Mouse (Mus musculus) C2C12 (cell line): ENCODE data around the gene Gm20715. TPM values are rescaled to one million over a fixed set of nuclear protein-coding genes. Genes with fewer than 3 reads are reported as not detected.

ENCODE experiments used
- H3K27me3 ChIP-seq: one replicate; pipeline ENCODE4 v1.6.1; 2011; ENCODE audit not compliant: control insufficient read depth, insufficient read depth, insufficient read length
- H3K36me3 ChIP-seq: one replicate; pipeline ENCODE4 v1.6.1; 2011; ENCODE audit not compliant: control insufficient read depth, insufficient read depth
- H3K4me3 ChIP-seq: one replicate; pipeline ENCODE4 v1.5.1; 2011; ENCODE audit warnings: mild to moderate bottlenecking, control low read depth; ENCODE audit not compliant: poor library complexity, insufficient read depth, severe bottlenecking
- H3K79me2 ChIP-seq: one replicate; pipeline ENCODE4 v1.6.1; 2011; ENCODE audit not compliant: control insufficient read depth, insufficient read depth
- H3K79me3 ChIP-seq: one replicate; pipeline ENCODE4 v1.6.1; 2011; ENCODE audit warnings: low read depth, control low read depth
- H3ac ChIP-seq: one replicate; pipeline ENCODE3; 2011; ENCODE audit warnings: low read depth; ENCODE audit not compliant: control insufficient read depth, insufficient read length
- CEBPB ChIP-seq: IDR thresholded peaks from one replicate; pipeline ENCODE4 v1.6.1; 2011; ENCODE audit warnings: low read depth, mild to moderate bottlenecking, control low read depth, moderate library complexity
- CTCF ChIP-seq: IDR thresholded peaks from one replicate; pipeline ENCODE4 v1.5.1; 2011; ENCODE audit not compliant: control insufficient read depth, insufficient read depth, insufficient read length
- FOSL1 ChIP-seq: IDR thresholded peaks from one replicate; pipeline ENCODE4 v1.8.0; 2011; ENCODE audit warnings: mild to moderate bottlenecking, low read length; ENCODE audit not compliant: poor library complexity, insufficient read depth, severe bottlenecking
- MAX ChIP-seq: IDR thresholded peaks from one replicate; pipeline ENCODE4 v1.6.1; 2011; ENCODE audit warnings: mild to moderate bottlenecking, control low read depth
- MYOD1 ChIP-seq: IDR thresholded peaks from one replicate; pipeline ENCODE4 v1.6.1; 2011; ENCODE audit warnings: low read depth; ENCODE audit not compliant: control insufficient read depth, insufficient read length
- MYOG ChIP-seq: IDR thresholded peaks from one replicate; pipeline ENCODE4 v1.6.1; 2011; ENCODE audit not compliant: control insufficient read depth, insufficient read length; ENCODE audit errors: extremely low read depth
- USF1 ChIP-seq: IDR thresholded peaks from one replicate; pipeline ENCODE4 v1.6.1; 2011; ENCODE audit warnings: low read depth, mild to moderate bottlenecking, control low read depth, moderate library complexity
- long read RNA-seq, 2 experiments: library from polyadenylated mRNA; unstranded; transcript quantifications; one replicate each; pipeline ENCODE4 v2.0.0; 2019 to 2020
- polyA plus RNA-seq: library from polyadenylated mRNA; unstranded; fragments of >200 nt; fragmentation: generic; extraction: Trizol; gene quantifications from one replicate; pipeline ENCODE4 v1.2.1, GENCODE M21; 2012; ENCODE audit warnings: missing spikeins

Gm20715 gene
- polyA plus RNA-seq: not detected
- long read RNA-seq, experiment 1: 0 reads
- long read RNA-seq, experiment 2: 0 reads

DNA sequence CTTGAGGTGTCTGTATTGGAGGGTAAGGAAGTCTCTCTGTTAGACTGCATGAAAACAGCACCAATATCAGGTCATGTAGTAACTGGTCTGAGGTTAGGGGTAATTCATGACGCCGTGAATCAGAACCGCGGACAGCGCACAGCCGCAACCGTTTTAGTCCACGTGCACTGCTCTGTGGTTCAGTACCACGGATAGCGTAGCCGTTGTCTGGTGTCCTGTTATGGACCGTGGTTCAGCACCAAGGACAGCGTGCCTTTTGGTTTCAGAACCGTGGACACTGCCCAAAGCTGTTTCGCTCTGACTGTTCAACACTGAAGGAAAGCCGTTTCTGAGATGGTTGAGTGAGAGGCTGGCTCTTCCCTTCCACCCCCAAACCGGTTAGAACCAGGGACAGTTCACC, at the start of gene Gm20715:
Gene Gm20715 (plus strand): TSS at position 235 of the 400 bp plus-strand sequence.
- H3K4me3 ChIP-seq: no peak within 1 kb of the TSS
- no peak within 1 kb of the TSS for H3ac ChIP-seq
- no peaks in the 10 kb centered on the region for H3K36me3 ChIP-seq
- TF ChIP-seq MAX (peak; percentile 100), USF1 (peak; percentile 55), CTCF (no peak), MYOD1 (peak; percentile 10)
- no peaks in the 10 kb centered on the region for H3K27me3 ChIP-seq
- H3K79me3 ChIP-seq: no peaks in the 10 kb centered on the region
- no peaks in the 10 kb centered on the region for H3K79me2 ChIP-seq

DNA sequence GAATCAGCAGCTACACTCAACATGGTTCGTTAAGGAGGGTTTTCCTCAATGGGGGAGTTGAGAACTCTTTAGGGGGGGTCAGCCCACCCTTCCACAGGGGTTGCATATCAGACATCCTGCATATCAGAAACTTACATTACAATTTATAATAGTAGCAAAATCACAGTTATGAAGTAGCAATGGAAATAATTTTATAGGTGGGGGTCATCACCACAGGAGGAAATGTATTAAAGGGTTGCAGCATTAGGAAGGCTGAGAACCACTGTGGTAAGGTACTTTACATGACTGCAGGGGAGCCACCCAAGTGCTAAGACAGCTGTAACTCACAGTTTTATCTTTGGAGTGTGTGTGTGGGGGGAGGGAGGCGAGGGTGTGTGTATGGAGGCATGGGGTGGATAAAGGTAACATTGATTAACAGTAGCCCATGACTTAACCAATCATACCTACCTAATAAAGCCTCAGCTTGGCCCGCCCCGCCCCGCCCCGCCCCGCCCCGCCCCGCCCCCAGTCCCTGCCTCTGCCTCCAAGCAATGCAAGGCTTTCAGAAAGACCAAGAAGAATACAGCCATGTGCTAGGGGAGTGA, 49.5 kb upstream of the Gm20715 start:
- no peak for TF ChIP-seq MYOG
- TF ChIP-seq FOSL1: no peak
- TF ChIP-seq MAX: no peak
- Histone ChIP-seq H3K79me2 (no peaks in the 10 kb centered on the region), H3ac (no peak overlapping the region), H3K79me3 (peaks cover 2% of the 10 kb centered on the region), H3K4me3 (no peak overlapping the region), H3K36me3 (no peaks in the 10 kb centered on the region), H3K27me3 (peaks cover 3% of the 10 kb centered on the region)

DNA sequence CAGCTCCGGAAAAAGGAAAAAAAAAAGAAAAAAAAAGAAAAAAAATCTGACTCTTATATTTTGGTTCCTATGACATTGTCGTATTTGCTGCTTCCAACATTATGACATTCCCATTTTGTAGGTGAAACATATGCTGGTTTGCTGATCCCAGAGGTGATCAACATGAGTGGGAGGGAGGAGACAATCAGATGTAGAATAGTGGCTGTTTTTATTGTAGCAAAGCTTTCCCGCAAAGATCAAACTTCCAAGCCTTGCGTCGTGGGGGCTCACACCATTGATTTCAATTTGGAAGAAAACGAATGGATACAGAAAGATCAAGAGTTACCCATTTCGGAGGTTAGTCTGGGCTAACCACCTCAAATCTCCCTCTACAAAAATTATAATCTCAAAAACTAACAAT, 48.3 kb upstream of the Gm20715 start:
- Histone ChIP-seq H3ac (no peak overlapping the region), H3K79me3 (peaks cover 3% of the 10 kb centered on the region), H3K4me3 (no peak overlapping the region), H3K36me3 (no peaks in the 10 kb centered on the region), H3K79me2 (no peaks in the 10 kb centered on the region), H3K27me3 (peaks cover 3% of the 10 kb centered on the region)
- TF ChIP-seq CEBPB (no peak), USF1 (no peak), CTCF (no peak), MYOG (no peak), FOSL1 (no peak), MYOD1 (no peak), MAX (no peak)

DNA sequence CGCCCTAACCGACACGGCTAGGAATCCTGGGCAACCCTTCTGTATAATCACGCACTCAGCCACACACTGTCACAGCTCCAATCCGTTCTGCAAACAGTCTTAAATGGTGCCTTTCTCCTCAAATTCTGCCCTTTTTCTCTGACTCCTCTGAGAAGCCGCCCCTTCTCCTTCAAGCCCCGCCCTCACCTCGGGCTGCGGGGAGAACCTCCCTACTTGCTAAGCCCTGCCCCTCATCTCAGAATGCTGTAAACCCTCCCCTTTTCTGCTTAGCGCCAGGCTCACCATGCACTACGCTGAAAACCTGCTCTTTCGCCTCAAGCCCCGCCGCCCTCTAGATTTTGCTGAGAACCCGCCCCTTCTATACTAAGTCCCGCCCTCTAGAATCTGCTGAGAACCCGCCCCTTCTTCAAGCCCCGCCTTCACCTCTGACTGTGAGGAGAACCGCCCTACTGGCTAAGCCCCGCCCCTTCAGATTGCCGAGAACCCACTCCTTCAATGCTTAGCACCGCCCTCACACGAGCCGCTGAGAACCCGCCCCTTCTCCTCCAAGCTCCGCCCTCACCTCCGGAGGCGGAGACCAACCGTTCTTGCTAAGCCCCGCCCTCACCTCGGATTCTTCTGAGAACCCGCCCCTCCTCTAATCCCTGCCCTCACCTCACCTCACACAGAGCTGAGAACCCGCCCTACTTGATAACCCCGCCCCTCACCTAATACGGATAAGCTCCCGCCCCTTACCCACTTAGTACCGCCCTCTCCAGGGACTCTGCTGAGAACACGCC, 47.6 kb upstream of the Gm20715 start:
- Histone ChIP-seq H3K79me3 (peaks cover 3% of the 10 kb centered on the region), H3K27me3 (peaks cover under 1% of the 10 kb centered on the region), H3K79me2 (no peaks in the 10 kb centered on the region)

DNA sequence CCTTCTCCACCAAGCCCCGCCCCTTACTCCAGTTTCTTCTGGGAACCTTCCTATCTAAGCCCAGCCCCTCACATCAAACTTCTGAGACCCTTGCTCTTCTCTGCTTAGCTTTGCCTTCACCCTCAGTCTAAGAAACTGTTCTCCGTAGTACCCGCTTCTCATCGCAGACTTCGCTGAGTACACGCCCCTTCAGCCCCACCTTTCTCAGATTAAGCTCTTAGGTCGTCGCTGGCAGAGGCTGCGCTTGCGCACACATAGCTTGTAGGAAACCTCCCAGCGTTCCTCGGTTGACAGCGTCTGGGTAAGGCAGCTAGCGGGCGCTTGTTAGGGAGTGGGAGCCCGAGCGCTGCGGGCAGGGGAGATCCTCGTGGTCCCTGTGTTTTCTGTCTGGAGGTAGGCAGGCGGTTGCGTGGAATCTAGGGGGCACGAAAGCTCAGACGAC, 47.0 kb upstream of the Gm20715 start, which contains the start of gene Zfp78:
Gene Zfp78 (plus strand): TSS at position 234 of the 442 bp plus-strand sequence.
- Histone ChIP-seq H3ac (peak within 1 kb of the TSS; percentile 87), H3K79me3 (peaks cover 3% of the 10 kb centered on the region), H3K4me3 (peak within 1 kb of the TSS; percentile 36), H3K36me3 (no peaks in the 10 kb centered on the region), H3K79me2 (no peaks in the 10 kb centered on the region), H3K27me3 (no peaks in the 10 kb centered on the region)
- no peak for TF ChIP-seq MYOG
- no peak for TF ChIP-seq CEBPB
- TF ChIP-seq MYOD1: no peak
- no peak for TF ChIP-seq CTCF
- no peak for TF ChIP-seq USF1
- no peak for TF ChIP-seq MAX
- TF ChIP-seq FOSL1: no peak

More for the DNA sequence above, 47.6 kb upstream of the Gm20715 start:
- Histone ChIP-seq H3ac (peak overlapping the region; percentile 47), H3K36me3 (no peaks in the 10 kb centered on the region), H3K4me3 (peak overlapping the region; percentile 36)
- no peak for TF ChIP-seq MAX

DNA sequence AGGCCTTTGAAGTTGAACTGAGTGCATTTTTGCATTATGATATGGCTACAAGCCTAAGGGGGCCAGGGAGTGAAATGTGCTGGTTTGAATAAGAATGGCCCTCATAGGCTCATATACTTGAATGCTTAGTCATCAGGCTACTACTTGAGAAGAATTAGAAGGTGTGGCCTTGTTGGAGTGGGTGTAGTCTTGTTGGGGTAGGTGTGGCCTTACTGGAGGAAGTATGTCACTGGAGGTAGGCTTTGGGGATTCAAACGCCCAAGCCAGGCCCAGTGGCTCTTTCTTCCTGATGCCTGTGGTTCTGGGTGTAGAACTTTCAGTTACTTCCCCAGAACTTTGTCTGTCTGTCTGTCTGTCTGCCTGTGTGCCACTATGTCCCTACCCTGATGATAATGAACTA, 45.3 kb upstream of the Gm20715 start:
- Histone ChIP-seq H3K36me3 (no peaks in the 10 kb centered on the region), H3K79me3 (peaks cover 3% of the 10 kb centered on the region), H3K4me3 (no peak overlapping the region), H3K79me2 (no peaks in the 10 kb centered on the region), H3K27me3 (no peaks in the 10 kb centered on the region), H3ac (no peak overlapping the region)
- no peak for TF ChIP-seq USF1
- TF ChIP-seq MAX: no peak
- no peak for TF ChIP-seq MYOD1
- TF ChIP-seq FOSL1: no peak
- TF ChIP-seq CTCF: no peak
